Mouse (Mus musculus) embryonic fibroblast, embryonic 13.5 days (primary cell): ENCODE data around the gene Atp6v1a. TPM values are rescaled to one million over a fixed set of nuclear protein-coding genes. Genes with fewer than 3 reads are reported as not detected.

ENCODE experiments used
- H3K27ac ChIP-seq: 2 replicates; pipeline ENCODE4 v1.5.1; 2012; ENCODE audit warnings: low read length, control low read depth, inconsistent platforms; ENCODE audit not compliant: insufficient read depth
- H3K4me1 ChIP-seq: 2 replicates; pipeline ENCODE4 v1.6.1; 2011; ENCODE audit warnings: low read length; ENCODE audit not compliant: control insufficient read depth, insufficient read depth
- H3K4me3 ChIP-seq: 2 replicates; pipeline ENCODE4 v1.5.1; 2011; ENCODE audit warnings: mild to moderate bottlenecking, control low read depth, low read length; ENCODE audit not compliant: insufficient read depth
- CTCF ChIP-seq: IDR thresholded peaks from 2 replicates; pipeline ENCODE4 v1.5.1; 2011; ENCODE audit warnings: mild to moderate bottlenecking, control low read depth, low read length, moderate library complexity, borderline replicate concordance; ENCODE audit not compliant: insufficient read depth
- POLR2A ChIP-seq: IDR thresholded peaks from 2 replicates; pipeline ENCODE4 v1.6.1; 2011; ENCODE audit warnings: low read depth, mild to moderate bottlenecking, control low read depth, low read length, moderate library complexity
- polyA plus RNA-seq: library from polyadenylated mRNA; stranded (reverse); fragments of >200 nt; gene quantifications from 2 replicates; pipeline ENCODE4 v1.2.4, GENCODE M21; 2011; ENCODE audit warnings: low read depth; ENCODE audit not compliant: missing spikeins, insufficient read length

Atp6v1a gene
- polyA plus RNA-seq, 1 experiment, result 82.2 TPM

DNA sequence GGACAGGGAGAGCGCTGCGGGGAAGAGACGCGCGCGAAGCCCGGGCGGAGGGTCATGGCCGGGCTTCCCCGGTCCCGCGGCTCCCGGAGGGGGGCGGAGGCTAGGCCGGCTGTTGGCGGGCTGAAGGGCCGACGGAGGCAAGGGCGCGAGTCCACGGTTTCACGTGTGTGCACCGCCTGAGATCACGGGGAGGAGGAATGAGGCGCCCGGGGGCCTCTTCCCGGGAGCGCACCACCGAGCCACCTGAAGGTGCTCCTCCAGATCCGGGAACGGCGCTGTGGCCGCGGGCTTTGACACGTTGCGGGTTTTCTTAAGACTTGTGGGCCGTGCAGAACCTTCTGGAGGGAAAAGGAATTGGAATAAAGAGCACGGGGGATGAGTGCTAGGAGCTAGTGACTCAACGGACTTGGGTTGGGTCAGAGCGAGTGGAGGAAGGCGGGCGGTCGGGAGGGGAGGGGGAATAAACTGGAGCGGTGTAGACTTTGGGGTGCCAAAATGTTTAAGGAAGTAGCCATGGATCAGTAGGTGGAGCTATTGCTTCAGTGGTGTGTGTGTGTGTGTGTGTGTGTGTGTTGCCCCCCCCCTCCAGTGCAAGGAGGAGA, 782 bp upstream of the Atp6v1a start:
- Histone ChIP-seq H3K27ac (peak overlapping the region; percentile 76), H3K4me3 (peak overlapping the region; percentile 78), H3K4me1 (peaks cover 4% of the 10 kb centered on the region)
- TF ChIP-seq POLR2A, result peak; percentile 63
- TF ChIP-seq CTCF, result no peak

DNA sequence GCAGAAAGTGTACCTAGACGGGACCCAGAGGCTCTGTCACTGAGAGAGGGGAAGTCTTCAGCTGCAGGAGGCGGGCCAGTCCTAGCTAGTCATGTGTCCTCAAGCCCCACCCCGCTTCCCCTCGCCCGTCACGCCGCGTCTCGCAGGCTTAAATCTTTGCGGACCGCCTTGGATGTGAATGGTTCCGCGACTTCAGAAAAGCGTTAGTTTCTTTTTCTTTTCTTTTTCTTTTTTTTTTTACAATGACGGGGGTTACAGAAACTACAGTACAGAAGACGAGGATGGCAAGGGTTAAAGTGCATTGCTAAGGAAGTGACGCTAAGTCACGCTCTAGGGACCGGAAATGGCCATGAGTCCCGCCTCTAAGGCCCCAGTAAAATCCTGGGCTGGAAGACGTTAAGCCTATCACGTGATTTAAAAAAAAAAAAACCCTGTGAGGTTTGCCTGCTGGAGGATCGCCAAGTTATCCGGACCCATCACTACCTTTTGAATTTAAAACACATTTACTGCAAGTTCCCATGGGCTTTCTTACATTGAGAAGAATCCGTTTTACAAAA, 448 bp downstream of the Atp6v1a start:
- H3K27ac ChIP-seq, result peak overlapping the region; percentile 100
- TF ChIP-seq POLR2A (no peak), CTCF (no peak)
- peak overlapping the region; percentile 80 for H3K4me3 ChIP-seq
- peaks cover 4% of the 10 kb centered on the region for H3K4me1 ChIP-seq

DNA sequence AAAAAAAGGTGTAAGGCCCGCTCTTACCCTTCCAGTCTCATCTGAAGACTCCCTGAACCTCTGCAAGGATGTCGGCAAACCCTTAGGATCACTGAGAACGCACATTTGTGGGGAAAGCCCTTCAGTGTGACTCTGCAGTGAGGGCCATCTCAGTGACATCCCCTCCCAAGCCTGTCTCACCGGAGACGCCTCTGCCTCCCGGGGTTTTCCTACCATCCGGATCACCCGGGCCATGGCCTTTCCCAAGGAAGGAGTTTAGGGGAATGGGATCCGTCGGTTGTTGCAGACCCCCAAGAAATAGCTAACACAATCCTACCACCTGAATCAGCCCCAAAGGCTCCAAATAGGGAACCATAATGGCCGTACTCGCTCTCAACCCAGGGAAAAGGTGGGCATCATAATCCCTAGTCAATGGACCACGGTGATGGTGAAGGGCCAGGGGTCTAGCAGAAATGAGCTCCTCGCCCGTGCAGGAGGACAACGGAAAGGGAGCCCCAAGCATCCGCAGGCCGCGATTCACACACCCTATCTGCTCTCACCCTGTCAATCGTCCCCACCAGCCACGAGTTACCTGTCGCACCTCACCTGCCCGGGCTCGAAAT, 1.0 kb downstream of the Atp6v1a start:
- TF ChIP-seq CTCF, result no peak
- TF ChIP-seq POLR2A, result peak; percentile 92
- peaks cover 4% of the 10 kb centered on the region for H3K4me1 ChIP-seq
- peak overlapping the region; percentile 80 for H3K4me3 ChIP-seq
- H3K27ac ChIP-seq, result peak overlapping the region; percentile 100

DNA sequence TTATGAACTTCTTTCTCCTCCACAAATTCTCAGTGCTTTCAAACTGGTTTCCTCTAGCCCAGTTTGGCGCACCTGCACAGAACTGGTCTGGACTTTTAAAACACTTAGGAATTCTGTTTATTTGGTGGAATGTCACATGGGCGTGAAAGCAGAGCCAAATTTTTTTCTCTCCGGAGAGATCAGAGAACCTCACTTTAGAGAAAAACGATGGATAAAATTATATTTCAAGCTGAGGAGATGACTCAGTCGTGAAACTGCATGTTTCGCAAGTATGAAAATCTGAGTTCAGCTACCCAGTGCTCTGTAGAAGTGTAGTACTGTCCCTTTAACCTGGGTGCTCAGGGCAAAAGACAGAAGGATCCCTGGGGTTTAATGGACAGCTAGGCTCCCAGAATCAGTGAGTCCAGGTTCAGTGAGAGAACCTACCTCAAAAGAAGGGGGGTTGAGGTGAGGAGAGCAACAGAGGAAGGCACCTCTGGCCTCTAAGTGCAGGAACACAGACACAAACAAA, 2.9 kb downstream of the Atp6v1a start:
- Histone ChIP-seq H3K27ac (peak overlapping the region; percentile 74), H3K4me3 (no peak overlapping the region), H3K4me1 (peaks cover 4% of the 10 kb centered on the region)
- TF ChIP-seq POLR2A, result no peak; the same call in 1 of the 2 replicates
- no peak for TF ChIP-seq CTCF

DNA sequence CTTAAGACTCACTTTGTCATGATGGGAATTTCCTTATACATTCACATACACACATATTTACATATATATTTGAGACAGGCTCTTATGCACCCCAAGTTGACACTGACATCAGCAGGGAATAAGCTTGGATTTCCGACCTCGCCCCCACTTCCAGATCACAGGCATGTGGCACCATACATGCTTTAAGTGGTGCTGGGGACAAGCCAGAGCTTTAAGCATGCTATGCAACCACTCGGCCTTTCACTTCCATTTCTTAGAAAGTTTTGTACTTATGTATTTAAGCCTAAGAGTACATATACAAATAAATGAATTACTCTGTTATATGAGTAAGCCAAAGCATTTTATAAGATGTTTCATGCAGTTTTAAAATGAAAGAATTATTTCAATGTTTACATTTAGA, 6.3 kb downstream of the Atp6v1a start:
- Histone ChIP-seq H3K4me1 (peaks cover 4% of the 10 kb centered on the region), H3K4me3 (no peak overlapping the region)
- TF ChIP-seq CTCF (no peak), POLR2A (no peak)

DNA sequence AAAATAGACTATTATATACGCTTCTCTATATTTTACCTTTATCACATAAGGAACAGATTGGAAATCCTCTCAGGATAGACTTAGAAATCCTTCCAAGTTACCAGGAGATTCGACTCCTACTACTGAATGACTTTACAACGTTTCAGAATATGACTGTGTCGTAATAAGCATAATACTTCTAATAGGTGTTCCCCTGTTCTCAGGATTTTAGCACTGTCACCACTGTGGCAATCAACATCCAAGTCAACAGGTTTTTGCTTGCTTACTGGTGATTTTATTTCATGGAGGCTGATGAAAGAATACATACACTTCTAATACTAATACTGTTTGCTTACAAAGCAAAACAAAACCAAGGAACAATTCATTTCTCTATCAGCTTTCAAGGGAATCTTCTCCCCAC, 7.2 kb downstream of the Atp6v1a start:
- Histone ChIP-seq H3K4me1 (peaks cover 4% of the 10 kb centered on the region), H3K4me3 (no peak overlapping the region), H3K27ac (no peak overlapping the region)
- TF ChIP-seq CTCF (no peak), POLR2A (no peak)

More for the DNA sequence above, 6.3 kb downstream of the Atp6v1a start:
- no peak overlapping the region for H3K27ac ChIP-seq

DNA sequence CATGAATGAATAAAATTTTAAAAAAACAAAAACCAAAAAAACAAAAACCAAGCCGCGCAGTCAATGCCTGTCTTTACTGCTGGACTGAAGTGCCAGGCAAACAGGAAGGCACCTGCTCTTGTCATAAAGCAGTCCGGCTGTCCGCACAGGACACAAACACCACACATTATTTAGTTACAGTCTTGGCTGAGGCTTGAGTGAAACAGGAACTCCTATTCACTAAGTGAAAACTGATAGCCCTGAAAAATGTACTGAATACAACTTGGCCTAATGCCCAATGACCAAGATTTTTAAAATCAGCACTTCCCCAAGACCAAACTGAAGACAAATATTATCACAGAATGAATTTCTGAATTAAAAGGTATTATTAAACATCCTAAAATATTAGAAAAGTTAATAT, 13.1 kb downstream of the Atp6v1a start:
- peaks cover 7% of the 10 kb centered on the region for H3K4me1 ChIP-seq
- no peak overlapping the region for H3K4me3 ChIP-seq
- TF ChIP-seq POLR2A (no peak), CTCF (no peak)
- no peak overlapping the region for H3K27ac ChIP-seq

DNA sequence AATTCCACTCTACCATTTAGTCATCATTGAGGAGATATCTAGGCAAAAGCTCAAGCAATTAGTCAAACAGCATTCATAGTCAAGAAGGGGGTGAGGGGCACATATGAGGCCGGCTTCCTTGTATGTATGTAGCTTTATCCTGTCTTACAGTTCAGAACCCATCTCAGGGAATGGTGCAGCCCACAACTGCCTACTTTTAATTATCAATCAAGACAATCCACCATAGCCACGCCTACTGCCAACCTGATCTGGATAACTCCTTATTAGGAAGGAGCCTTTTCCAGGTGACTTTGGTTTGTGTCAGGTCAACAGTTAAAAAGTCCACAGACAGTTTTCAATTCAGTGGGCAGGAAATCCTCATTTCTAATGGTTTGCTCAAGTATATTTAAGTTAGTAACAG, 14.1 kb downstream of the Atp6v1a start:
- Histone ChIP-seq H3K4me1 (peaks cover 7% of the 10 kb centered on the region), H3K27ac (no peak overlapping the region), H3K4me3 (no peak overlapping the region)
- TF ChIP-seq CTCF (no peak), POLR2A (no peak)

DNA sequence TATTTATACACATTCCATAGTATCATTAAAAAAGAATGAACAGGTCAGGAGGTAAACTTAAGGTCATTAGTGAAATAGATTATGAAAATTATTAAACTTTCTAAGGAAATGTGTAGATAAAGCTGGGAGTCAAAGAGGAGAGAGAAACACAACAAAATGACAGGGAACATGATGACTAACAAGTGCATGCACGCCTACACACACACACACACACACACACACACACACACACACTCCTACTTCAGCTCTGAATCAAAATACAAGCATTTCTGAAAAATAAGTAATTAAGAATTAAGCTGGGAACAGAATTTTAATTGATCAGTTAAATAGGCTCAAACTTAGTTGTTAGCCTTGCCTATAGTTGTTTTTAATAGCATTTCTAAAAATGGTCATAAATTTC, 14.8 kb downstream of the Atp6v1a start:
- Histone ChIP-seq H3K4me1 (peaks cover 7% of the 10 kb centered on the region), H3K27ac (no peak overlapping the region), H3K4me3 (no peak overlapping the region)
- no peak for TF ChIP-seq POLR2A
- TF ChIP-seq CTCF, result no peak

DNA sequence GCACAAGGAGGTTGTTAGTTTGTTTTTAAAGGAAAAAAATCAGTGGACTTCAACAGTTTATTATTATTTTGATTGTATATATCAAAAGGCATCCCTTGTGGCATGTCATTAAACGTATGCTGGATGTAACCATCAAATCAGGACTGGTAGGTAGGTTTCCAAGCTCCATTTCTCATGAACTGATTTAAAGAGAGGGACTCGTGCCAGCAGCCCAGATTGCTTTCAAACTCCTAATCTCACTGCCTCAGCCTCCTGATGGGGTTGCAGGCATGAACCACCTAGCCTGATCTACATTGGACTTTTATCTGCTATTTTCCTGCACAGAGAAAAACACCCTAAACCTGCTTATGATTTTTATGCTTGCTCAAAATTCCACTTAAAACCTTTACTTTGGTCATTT, 15.7 kb downstream of the Atp6v1a start:
- Histone ChIP-seq H3K27ac (0 out of 2 replicates have a peak overlapping the region, but pooled peaks have one; percentile 24), H3K4me3 (no peak overlapping the region), H3K4me1 (peaks cover 7% of the 10 kb centered on the region)
- TF ChIP-seq POLR2A (no peak), CTCF (no peak)
